Mouse (Mus musculus) MEL (cell line): ENCODE results near the gene Hdac1. TPM values are rescaled to one million over a fixed set of nuclear protein-coding genes. Genes with fewer than 3 reads are reported as not detected.

Source experiments
- DNase-seq: peaks from one replicate; pipeline ENCODE4 v3.0.0; 2011; ENCODE audit warnings: low read depth, low spot score
- H3K27ac ChIP-seq: 2 replicates; pipeline ENCODE4 v1.5.1; 2012; ENCODE audit warnings: low read depth, mild to moderate bottlenecking, control low read depth, low read length, moderate library complexity; ENCODE audit not compliant: control insufficient read depth
- H3K27me3 ChIP-seq, 2 experiments: fragments of 150-350 bp in 1 of 2; sonication (generic) in 1 of 2; 2 replicates each; pipeline ENCODE4 v1.6.1; 2012; ENCODE audit warnings: low read length in 2 of 2, mild to moderate bottlenecking in 2 of 2, improper control_type of control experiment in 1 of 2, moderate library complexity in 1 of 2; ENCODE audit not compliant: insufficient read depth in 2 of 2, control insufficient read depth in 1 of 2
- H3K36me3 ChIP-seq, 2 experiments: 2 replicates each; pipeline ENCODE4 v1.6.1; 2012 to 2014; ENCODE audit warnings: low read length in 2 of 2, improper control_type of control experiment in 1 of 2, inconsistent platforms in 1 of 2, mild to moderate bottlenecking in 1 of 2; ENCODE audit not compliant: insufficient read depth in 2 of 2, control insufficient read depth in 1 of 2
- H3K4me1 ChIP-seq, 2 experiments: fragments of 150-350 bp in 1 of 2; sonication (generic) in 1 of 2; 2 replicates each; pipeline ENCODE4 v1.6.1; 2012; ENCODE audit warnings: low read length in 2 of 2, improper control_type of control experiment in 1 of 2, mild to moderate bottlenecking in 1 of 2; ENCODE audit not compliant: insufficient read depth in 2 of 2, control insufficient read depth in 1 of 2
- H3K4me3 ChIP-seq, 2 experiments: fragments of 150-350 bp in 1 of 2; sonication (generic) in 1 of 2; 2 replicates each; pipeline ENCODE4 v1.5.1; 2012; ENCODE audit warnings: low read depth in 2 of 2, low read length in 2 of 2, mild to moderate bottlenecking in 2 of 2, moderate library complexity in 2 of 2, control low read depth in 1 of 2, improper control_type of control experiment in 1 of 2; ENCODE audit not compliant: control insufficient read depth in 1 of 2, insufficient read depth in 1 of 2
- H3K79me2 ChIP-seq: 2 replicates; pipeline ENCODE4 v1.6.1; 2012; ENCODE audit warnings: mild to moderate bottlenecking, low read length, moderate library complexity; ENCODE audit not compliant: control insufficient read depth, poor library complexity, insufficient read depth
- H3K9ac ChIP-seq: 2 replicates; pipeline ENCODE4 v1.6.1; 2012; ENCODE audit warnings: low read depth, mild to moderate bottlenecking, control low read depth, low read length, moderate library complexity; ENCODE audit not compliant: control insufficient read depth, poor library complexity, severe bottlenecking
- H3K9me3 ChIP-seq: fragments of 150-350 bp; sonication (generic); replicated peaks from 2 replicates; pipeline ENCODE4 v1.6.1; 2012; ENCODE audit warnings: mild to moderate bottlenecking, low read length, improper control_type of control experiment, moderate library complexity; ENCODE audit not compliant: insufficient read depth
- BHLHE40 ChIP-seq: IDR thresholded peaks from 2 replicates; pipeline ENCODE4 v1.6.1; 2012; ENCODE audit warnings: low read depth, mild to moderate bottlenecking, inconsistent platforms, low read length, improper control_type of control experiment, borderline replicate concordance
- CTCF ChIP-seq, 3 experiments: IDR thresholded peaks in 2 of 3; conservative IDR thresholded peaks in 1 of 3; 2 replicates each; pipeline ENCODE4 v1.5.1; 2011 to 2012; ENCODE audit warnings: low read length in 3 of 3, low read depth in 2 of 3, mild to moderate bottlenecking in 2 of 3, improper control_type of control experiment in 1 of 3, inconsistent platforms in 1 of 3, mixed read lengths in 1 of 3, moderate library complexity in 1 of 3; ENCODE audit not compliant: control insufficient read depth in 1 of 3, insufficient read depth in 1 of 3, poor library complexity in 1 of 3, severe bottlenecking in 1 of 3
- EP300 ChIP-seq, 2 experiments: IDR thresholded peaks; 2 replicates each; pipeline ENCODE4 v1.6.1; 2011; ENCODE audit warnings: improper control_type of control experiment in 2 of 2, low read length in 2 of 2, low read depth in 1 of 2, mild to moderate bottlenecking in 1 of 2
- ETS1 ChIP-seq: IDR thresholded peaks from 2 replicates; pipeline ENCODE4 v1.6.1; 2012; ENCODE audit warnings: low read depth, mild to moderate bottlenecking, inconsistent platforms, low read length, improper control_type of control experiment, moderate library complexity
- GABPA ChIP-seq: IDR thresholded peaks from 2 replicates; pipeline ENCODE4 v1.6.1; 2012; ENCODE audit warnings: low read depth, mild to moderate bottlenecking, inconsistent platforms, low read length, improper control_type of control experiment, moderate library complexity
- KAT2A ChIP-seq: conservative IDR thresholded peaks from 2 replicates; pipeline ENCODE4 v1.6.1; 2012; ENCODE audit warnings: low read depth, low read length, improper control_type of control experiment, inconsistent platforms
- MAZ ChIP-seq: IDR thresholded peaks from 2 replicates; pipeline ENCODE4 v1.6.1; 2012; ENCODE audit warnings: low read depth, mild to moderate bottlenecking, inconsistent platforms, low read length, improper control_type of control experiment
- MEF2A ChIP-seq: IDR thresholded peaks from 2 replicates; pipeline ENCODE4 v1.6.1; 2014; ENCODE audit warnings: low read depth, mild to moderate bottlenecking, inconsistent platforms, low read length, improper control_type of control experiment; ENCODE audit not compliant: poor library complexity, insufficient replicate concordance, severe bottlenecking; ENCODE audit errors: extremely low read depth
- MXI1 ChIP-seq: IDR thresholded peaks from 2 replicates; pipeline ENCODE4 v1.6.1; 2011; ENCODE audit warnings: mild to moderate bottlenecking, low read depth, low read length, improper control_type of control experiment
- MYC ChIP-seq: IDR thresholded peaks from 2 replicates; pipeline ENCODE4 v1.6.1; 2011; ENCODE audit warnings: low read depth, mild to moderate bottlenecking, low read length, improper control_type of control experiment, moderate library complexity
- NELFE ChIP-seq: IDR thresholded peaks from 2 replicates; pipeline ENCODE4 v1.6.1; 2011; ENCODE audit warnings: low read depth, low read length, improper control_type of control experiment
- POLR2A ChIP-seq, 2 experiments: IDR thresholded peaks; 2 replicates each; pipeline ENCODE4 v1.6.1; 2011 to 2012; ENCODE audit warnings: low read length in 2 of 2, mild to moderate bottlenecking in 2 of 2, control low read depth in 1 of 2, improper control_type of control experiment in 1 of 2, low read depth in 1 of 2, moderate library complexity in 1 of 2; ENCODE audit not compliant: control insufficient read depth in 1 of 2, insufficient read depth in 1 of 2, poor library complexity in 1 of 2
- POLR2AphosphoS2 ChIP-seq: IDR thresholded peaks from 2 replicates; pipeline ENCODE4 v1.6.1; 2011; ENCODE audit warnings: low read length, improper control_type of control experiment
- RAD21 ChIP-seq: IDR thresholded peaks from 2 replicates; pipeline ENCODE4 v1.6.1; 2011; ENCODE audit warnings: mild to moderate bottlenecking, low read depth, low read length, improper control_type of control experiment
- SIN3A ChIP-seq: IDR thresholded peaks from 2 replicates; pipeline ENCODE4 v1.6.1; 2012; ENCODE audit warnings: low read length, improper control_type of control experiment, inconsistent platforms
- SMC3 ChIP-seq: IDR thresholded peaks from 2 replicates; pipeline ENCODE4 v1.6.1; 2011; ENCODE audit warnings: low read depth, low read length, improper control_type of control experiment
- TAL1 ChIP-seq: IDR thresholded peaks from 2 replicates; pipeline ENCODE4 v1.6.1; 2012; ENCODE audit warnings: mild to moderate bottlenecking, inconsistent platforms, low read length, moderate library complexity, mixed read lengths
- TCF12 ChIP-seq: IDR thresholded peaks from 2 replicates; pipeline ENCODE4 v1.6.1; 2014; ENCODE audit warnings: low read depth, mild to moderate bottlenecking, inconsistent platforms, low read length, improper control_type of control experiment, moderate library complexity
- UBTF ChIP-seq: IDR thresholded peaks from 2 replicates; pipeline ENCODE4 v1.6.1; 2012; ENCODE audit warnings: low read depth, mild to moderate bottlenecking, inconsistent platforms, low read length, improper control_type of control experiment, moderate library complexity, borderline replicate concordance; ENCODE audit not compliant: insufficient read depth
- USF1 ChIP-seq: IDR thresholded peaks from 2 replicates; pipeline ENCODE4 v1.6.1; 2014; ENCODE audit warnings: low read depth, mild to moderate bottlenecking, inconsistent platforms, low read length, improper control_type of control experiment, moderate library complexity
- ZKSCAN1 ChIP-seq: IDR thresholded peaks from 2 replicates; pipeline ENCODE4 v1.6.1; 2012; ENCODE audit warnings: low read depth, mild to moderate bottlenecking, inconsistent platforms, low read length, improper control_type of control experiment, moderate library complexity
- polyA plus RNA-seq, 2 experiments: library from polyadenylated mRNA; stranded (reverse) in 1 of 2; unstranded in 1 of 2; fragments of >175 nt in 1 of 2; fragments of >200 nt in 1 of 2; gene quantifications; 2 replicates each; pipeline versions ENCODE4 v1.2.1 to v1.2.4; 2012; ENCODE audit warnings: low replicate concordance in 2 of 2, low read depth in 1 of 2; ENCODE audit not compliant: insufficient read length in 2 of 2, insufficient read depth in 1 of 2, missing spikeins in 1 of 2
- total RNA-seq: library from RNA; depleted of rRNA; stranded (reverse); fragments of 300-350 nt; gene quantifications from 2 replicates; pipeline ENCODE4 v1.2.3, GENCODE M21; 2012

The Hdac1 gene
- total and polyA plus RNA-seq, 3 experiments = 38.9 to 185 (median 108) TPM

- Histone ChIP-seq H3K4me1 (peaks cover 3 to 6% of the 10 kb centered on the region in 2 experiments; a peak in 3 of 4 replicates), H3K9me3 (no peaks in the 10 kb centered on the region), H3K27ac (no peak overlapping the region), H3K79me2 (no peaks in the 10 kb centered on the region), H3K36me3 (peaks cover 0 to 3% of the 10 kb centered on the region in 2 experiments; a peak in 1 of 4 replicates), H3K9ac (no peak overlapping the region), H3K4me3 (no peak overlapping the region), H3K27me3 (no peaks in the 10 kb centered on the region)
- TF ChIP-seq POLR2AphosphoS2 (no peak), USF1 (no peak), SMC3 (peak; percentile 16; the same call in 1 of the 2 replicates), ETS1 (no peak), SIN3A (no peak), EP300 (IDR thresholded peaks at IDR 0.05; ENCODE audit: low read depth in 1 of 2, low read length in 2 of 2) (no peak), TCF12 (no peak), KAT2A (no peak), MXI1 (no peak), BHLHE40 (no peak), MEF2A (no peak), TAL1 (no peak), ZKSCAN1 (no peak), MYC (no peak), CTCF (IDR thresholded peaks at IDR 0.05 in 2 of 3, conservative IDR thresholded peaks at IDR 0.05 in 1 of 3; ENCODE audit: control insufficient read depth in 1 of 3, insufficient read depth in 1 of 3, low read depth in 2 of 3, low read length in 3 of 3, poor library complexity in 1 of 3, severe bottlenecking in 1 of 3) (peak in 1 of 3 experiments; percentile 33; a peak in 2 of 6 replicates), RAD21 (peak; percentile 6), UBTF (no peak), NELFE (no peak), POLR2A (IDR thresholded peaks at IDR 0.05; ENCODE audit: control insufficient read depth in 1 of 2, insufficient read depth in 1 of 2, low read depth in 1 of 2, low read length in 2 of 2, poor library complexity in 1 of 2) (no peak)
- DNase-seq = no peak
Measured at GRCm38 (mm10) chr4:129494681-129495080, 47.8 kb downstream of the Hdac1 start.

DNA sequence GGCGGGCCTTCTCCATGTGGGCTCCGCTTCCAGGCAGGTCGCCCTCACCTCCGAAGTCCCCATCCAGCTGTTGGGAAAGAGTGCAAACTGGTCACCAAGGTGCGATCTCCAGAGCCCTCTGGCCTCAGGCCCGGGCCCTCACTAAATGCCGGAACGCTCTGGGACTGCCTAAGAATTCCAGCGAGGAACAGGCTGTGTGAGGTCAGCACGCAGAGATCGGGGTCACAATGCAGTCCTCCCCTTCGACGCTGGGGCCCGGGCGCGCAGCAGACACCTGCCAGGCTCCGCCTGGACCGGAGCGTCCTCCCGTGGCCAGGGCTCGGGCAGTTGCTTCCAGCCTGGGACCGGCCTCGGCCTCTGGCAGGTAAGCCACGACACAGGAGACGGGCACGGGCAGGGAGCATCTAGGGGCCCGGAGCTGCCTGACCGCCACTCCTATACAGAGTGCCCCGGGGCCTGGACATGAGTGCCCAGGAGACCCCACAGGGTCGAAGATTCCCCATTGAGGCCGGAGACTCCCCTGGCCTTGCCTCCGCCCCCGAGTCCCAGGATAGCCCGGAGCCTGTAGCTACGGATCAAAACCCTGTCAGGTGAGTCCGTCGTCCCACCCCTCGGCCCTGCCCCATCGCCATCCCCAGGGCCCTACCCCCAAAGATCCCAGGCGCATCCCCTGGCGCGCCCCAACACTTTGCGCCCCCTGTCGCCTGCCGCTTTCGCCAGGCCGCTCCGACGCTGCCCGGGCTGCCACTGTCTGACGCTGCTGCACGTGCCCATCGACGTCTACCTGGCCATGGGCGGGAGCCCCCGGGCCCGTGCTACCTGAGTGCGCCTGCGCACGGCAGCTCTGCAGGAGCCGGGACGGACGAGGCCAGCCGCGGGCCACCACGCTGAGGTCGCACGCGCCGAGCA is 51.3 kb downstream of the Hdac1 start, which contains the start of the genes Tssk3 and Fam229a:
TSS of gene Tssk3 (minus strand) at position 51 of the 909 bp plus-strand sequence.
TSS of gene Fam229a (plus strand) at position 219 of the 909 bp plus-strand sequence.
- Histone ChIP-seq H3K9me3 (no peaks in the 10 kb centered on the region), H3K4me3 (no peak within 1 kb of the TSS), H3K27me3 (no peaks in the 10 kb centered on the region), H3K9ac (no peak within 1 kb of the TSS), H3K79me2 (no peaks in the 10 kb centered on the region), H3K27ac (no peak within 1 kb of the TSS), H3K36me3 (peaks cover 0 to 3% of the 10 kb centered on the region in 2 experiments; a peak in 2 of 4 replicates), H3K4me1 (peaks cover 3 to 6% of the 10 kb centered on the region in 2 experiments; a peak in 3 of 4 replicates)
- no peak for DNase-seq
- TF ChIP-seq UBTF = no peak
- no peak for TF ChIP-seq GABPA
- no peak for TF ChIP-seq TAL1
- TF ChIP-seq MAZ = no peak
